Mouse (Mus musculus) embryonic facial prominence, embryonic 11.5 days (tissue): Measurements from ENCODE around the gene Fndc7. TPM values are rescaled to one million over a fixed set of nuclear protein-coding genes. Genes with fewer than 3 reads are reported as not detected.

Source experiments
- ATAC-seq: fragments of 200-750 bp; cut with Nextera tagmentation; replicated peaks from 2 replicates; pipeline ENCODE4 v1.8.0; 2017; ENCODE audit warnings: low read depth; ENCODE audit not compliant: insufficient number of reproducible peaks, low FRiP score, low TSS enrichment
- DNase-seq: peaks from one replicate; pipeline ENCODE4 v3.0.0-alpha.2; 2015; ENCODE audit warnings: low spot score
- H3K27ac ChIP-seq: fragments of 300-500 bp; sonication (generic); replicated peaks from 2 replicates; pipeline ENCODE4 v1.5.1; 2014; ENCODE audit warnings: mild to moderate bottlenecking, low read depth, low read length, control low read depth
- H3K27me3 ChIP-seq: fragments of 300-500 bp; sonication (generic); 2 replicates; pipeline ENCODE4 v1.6.1; 2014; ENCODE audit warnings: mild to moderate bottlenecking, low read length, moderate library complexity, mixed read lengths; ENCODE audit not compliant: control insufficient read depth, insufficient read depth
- H3K36me3 ChIP-seq: fragments of 300-500 bp; sonication (generic); replicated peaks from 2 replicates; pipeline ENCODE4 v1.6.1; 2014; ENCODE audit warnings: low read depth, mild to moderate bottlenecking, low read length, moderate library complexity, mixed read lengths; ENCODE audit not compliant: control insufficient read depth, insufficient read depth
- H3K4me1 ChIP-seq: fragments of 300-500 bp; sonication (generic); 2 replicates; pipeline ENCODE4 v1.6.1; 2014; ENCODE audit warnings: low read length, mixed read lengths; ENCODE audit not compliant: control insufficient read depth, insufficient read depth
- H3K4me2 ChIP-seq: fragments of 300-500 bp; sonication (generic); 2 replicates; pipeline ENCODE4 v1.6.1; 2014; ENCODE audit warnings: low read depth, mild to moderate bottlenecking, control low read depth, low read length, moderate library complexity
- H3K4me3 ChIP-seq: fragments of 300-500 bp; sonication (generic); 2 replicates; pipeline ENCODE4 v1.5.1; 2014; ENCODE audit warnings: low read depth, low read length, control low read depth
- H3K9ac ChIP-seq: fragments of 300-500 bp; sonication (generic); replicated peaks from 2 replicates; pipeline ENCODE4 v1.6.1; 2014; ENCODE audit warnings: mild to moderate bottlenecking, control low read depth, low read length
- H3K9me3 ChIP-seq: fragments of 300-500 bp; sonication (generic); replicated peaks from 2 replicates; pipeline ENCODE4 v1.6.1; 2016; ENCODE audit warnings: mild to moderate bottlenecking, low read length, inconsistent platforms, mixed read lengths; ENCODE audit not compliant: control insufficient read depth
- WGBS: fragments of 180-500 bp; shearing (Covaris S2); extraction: QIAGEN DNeasy Blood & Tissue Kit; methylation state at CpG from one replicate; pipeline ENCODE4 v1.1.7; 2014; 5-methylcytosine and 5-hydroxymethylcytosine counted together
- polyA plus RNA-seq: library from polyadenylated mRNA; unstranded; fragments of >200 nt; fragmentation: Nextera tagmentation; extraction: Ambion mirVana; gene quantifications from 2 replicates; pipeline ENCODE4 v1.2.1, GENCODE M21; 2014

Gene Fndc7
- polyA plus RNA-seq, 1 experiment from 2014 or later, result not detected

DNA sequence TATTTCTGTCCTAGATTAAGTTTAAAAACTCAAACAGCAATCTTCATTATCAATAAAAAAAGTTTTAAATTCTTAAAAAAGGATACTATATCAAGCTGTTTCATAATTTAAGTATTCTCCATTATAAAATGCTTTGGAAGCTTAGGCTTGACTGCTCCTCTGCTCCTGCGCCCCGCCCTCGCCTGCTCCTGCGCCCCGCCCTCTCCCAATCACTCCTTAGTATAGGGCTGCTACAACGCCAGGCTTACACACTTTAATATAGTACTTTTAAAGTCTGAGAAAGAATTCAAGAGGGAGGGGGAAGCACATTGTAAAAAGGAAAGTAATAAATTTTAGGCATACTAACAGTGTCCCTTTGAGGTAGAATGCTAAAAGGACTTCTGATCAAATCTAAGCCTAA, 13.1 kb upstream of the Fndc7 start:
- WGBS, result 93% methylated on average over 6 of the region's 6 CpGs
- Histone ChIP-seq H3K4me1 (no peaks in the 10 kb centered on the region), H3K36me3 (no peaks in the 10 kb centered on the region; the same call in 1 of the 2 replicates), H3K9ac (no peak overlapping the region), H3K27ac (no peak overlapping the region), H3K4me3 (no peak overlapping the region), H3K9me3 (no peaks in the 10 kb centered on the region), H3K4me2 (no peak overlapping the region), H3K27me3 (no peaks in the 10 kb centered on the region)
- DNase-seq (no peak), ATAC-seq (no peak)

DNA sequence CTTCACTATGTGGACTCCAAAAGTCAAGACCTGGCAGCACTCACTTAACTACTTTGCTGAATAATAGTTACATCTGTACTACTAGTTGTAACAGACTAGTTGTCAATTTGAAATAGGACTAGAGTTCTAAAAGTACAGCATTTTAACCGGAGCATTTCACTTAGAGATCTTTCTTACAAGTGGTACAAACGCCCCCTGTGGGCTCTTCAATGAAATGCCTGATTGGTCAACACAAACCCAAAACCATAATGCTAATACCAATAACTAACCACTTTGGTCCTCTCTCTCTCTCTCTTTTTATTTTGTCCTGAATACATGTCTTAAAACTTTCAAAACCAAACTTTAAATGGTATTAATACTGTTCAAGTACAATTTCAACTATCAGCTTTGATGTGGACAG, 12.2 kb upstream of the Fndc7 start:
- H3K9ac ChIP-seq, result no peak overlapping the region
- DNase-seq, result no peak
- H3K4me2 ChIP-seq, result no peak overlapping the region
- no peak overlapping the region for H3K27ac ChIP-seq
- no peaks in the 10 kb centered on the region for H3K27me3 ChIP-seq
- WGBS, result 59% methylated on average over 2 of the region's 2 CpGs
- no peak overlapping the region for H3K4me3 ChIP-seq
- H3K9me3 ChIP-seq, result no peaks in the 10 kb centered on the region
- H3K4me1 ChIP-seq, result no peaks in the 10 kb centered on the region
- no peaks in the 10 kb centered on the region; the same call in 1 of the 2 replicates for H3K36me3 ChIP-seq
- no peak for ATAC-seq

DNA sequence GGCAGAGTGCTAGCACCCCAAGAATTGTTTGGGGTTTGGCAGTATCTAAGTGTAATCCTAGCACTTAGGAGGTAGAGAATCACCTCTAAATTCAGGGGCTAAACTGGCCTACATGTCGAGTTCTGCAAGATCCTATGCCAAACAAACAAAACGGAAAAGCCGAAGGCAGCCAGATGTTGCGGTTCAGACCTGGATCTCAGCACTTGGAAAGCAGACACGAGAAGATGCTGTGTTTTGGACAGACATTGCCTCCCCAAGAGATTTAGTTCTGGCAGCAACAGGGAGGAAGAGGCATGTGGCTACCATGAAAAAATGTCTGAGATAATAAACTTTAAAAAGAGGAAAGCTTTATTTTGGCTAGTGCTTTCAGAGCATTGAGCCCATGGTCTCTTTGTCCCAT, 10.9 kb upstream of the Fndc7 start:
- H3K27ac ChIP-seq, result no peak overlapping the region
- H3K36me3 ChIP-seq, result no peaks in the 10 kb centered on the region; the same call in 1 of the 2 replicates
- no peaks in the 10 kb centered on the region for H3K27me3 ChIP-seq
- ATAC-seq (no peak), DNase-seq (no peak)
- H3K9ac ChIP-seq, result no peak overlapping the region
- H3K4me1 ChIP-seq, result no peaks in the 10 kb centered on the region
- WGBS, result 81% methylated on average over 5 of the region's 5 CpGs
- no peak overlapping the region for H3K4me2 ChIP-seq
- H3K9me3 ChIP-seq, result no peaks in the 10 kb centered on the region
- no peak overlapping the region for H3K4me3 ChIP-seq

GRCm38 (mm10) chr3:108900147-108900546, 10.3 kb upstream of the Fndc7 start:
- WGBS, result 84% methylated on average over 3 of the region's 3 CpGs
- Histone ChIP-seq H3K36me3 (no peaks in the 10 kb centered on the region; the same call in 1 of the 2 replicates), H3K4me3 (no peak overlapping the region)

GRCm38 (mm10) chr3:108898640-108899039, 8.8 kb upstream of the Fndc7 start:
- Histone ChIP-seq H3K27ac (no peak overlapping the region), H3K36me3 (no peaks in the 10 kb centered on the region; the same call in 1 of the 2 replicates), H3K4me1 (no peaks in the 10 kb centered on the region), H3K9me3 (no peaks in the 10 kb centered on the region), H3K4me2 (no peak overlapping the region), H3K4me3 (no peak overlapping the region), H3K27me3 (no peaks in the 10 kb centered on the region), H3K9ac (no peak overlapping the region)
- no peak for DNase-seq
- 90% methylated on average over 4 of the region's 4 CpGs for WGBS
- ATAC-seq, result no peak

More at GRCm38 (mm10) chr3:108900147-108900546, 10.3 kb upstream of the Fndc7 start:
- H3K27ac ChIP-seq, result no peak overlapping the region
- no peak overlapping the region for H3K4me2 ChIP-seq
- DNase-seq (no peak), ATAC-seq (no peak)
- no peaks in the 10 kb centered on the region for H3K4me1 ChIP-seq
- H3K9me3 ChIP-seq, result no peaks in the 10 kb centered on the region
- no peak overlapping the region for H3K9ac ChIP-seq
- H3K27me3 ChIP-seq, result no peaks in the 10 kb centered on the region

DNA sequence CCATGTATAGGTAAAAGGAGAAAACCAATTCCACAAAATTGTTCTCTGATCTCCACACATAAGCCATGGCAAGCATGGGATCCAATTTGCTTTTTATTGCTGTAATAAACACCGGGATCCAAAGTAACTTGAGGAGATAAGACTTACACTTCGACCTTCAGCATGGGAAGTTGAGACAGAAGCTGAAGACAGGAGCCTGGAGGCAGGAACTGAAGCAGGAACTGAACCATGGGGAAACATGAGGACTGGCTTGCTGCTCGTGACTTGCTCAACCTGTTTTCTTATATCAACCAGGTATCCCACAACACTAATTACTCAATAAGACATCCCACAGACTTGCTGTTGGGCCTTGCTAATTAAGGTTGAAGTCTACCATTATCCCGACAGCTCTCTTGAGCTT, 3.1 kb upstream of the Fndc7 start:
- ATAC-seq (no peak), DNase-seq (no peak)
- Histone ChIP-seq H3K9me3 (no peaks in the 10 kb centered on the region), H3K4me1 (no peaks in the 10 kb centered on the region), H3K27ac (no peak overlapping the region), H3K9ac (no peak overlapping the region), H3K4me3 (no peak overlapping the region), H3K36me3 (no peaks in the 10 kb centered on the region), H3K4me2 (no peak overlapping the region), H3K27me3 (no peaks in the 10 kb centered on the region)
- 76% methylated on average over 4 of the region's 4 CpGs for WGBS

- no peaks in the 10 kb centered on the region for H3K36me3 ChIP-seq
- H3K9me3 ChIP-seq, result no peaks in the 10 kb centered on the region
- WGBS, result 77% methylated on average over 1 of the region's 1 CpGs
- H3K4me2 ChIP-seq, result no peak overlapping the region
- no peak overlapping the region for H3K4me3 ChIP-seq
- no peaks in the 10 kb centered on the region for H3K27me3 ChIP-seq
- DNase-seq (no peak), ATAC-seq (0 out of 2 replicates have a peak, but pooled peaks have one; percentile 48)
- no peak overlapping the region for H3K27ac ChIP-seq
- H3K9ac ChIP-seq, result no peak overlapping the region
- H3K4me1 ChIP-seq, result no peaks in the 10 kb centered on the region
Measured at GRCm38 (mm10) chr3:108892080-108892479, 2.3 kb upstream of the Fndc7 start.

GRCm38 (mm10) chr3:108887618-108887975, 2.2 kb downstream of the Fndc7 start:
- Histone ChIP-seq H3K4me1 (no peaks in the 10 kb centered on the region), H3K4me3 (no peak overlapping the region), H3K27me3 (no peaks in the 10 kb centered on the region), H3K27ac (no peak overlapping the region), H3K4me2 (no peak overlapping the region), H3K36me3 (no peaks in the 10 kb centered on the region), H3K9me3 (no peaks in the 10 kb centered on the region), H3K9ac (no peak overlapping the region)
- ATAC-seq, result no peak
- no peak for DNase-seq
- WGBS, result 88% methylated on average over 3 of the region's 3 CpGs
